Comparison of ENCODE assay signal across 19 mouse cellular contexts in the genomic region with DNA sequence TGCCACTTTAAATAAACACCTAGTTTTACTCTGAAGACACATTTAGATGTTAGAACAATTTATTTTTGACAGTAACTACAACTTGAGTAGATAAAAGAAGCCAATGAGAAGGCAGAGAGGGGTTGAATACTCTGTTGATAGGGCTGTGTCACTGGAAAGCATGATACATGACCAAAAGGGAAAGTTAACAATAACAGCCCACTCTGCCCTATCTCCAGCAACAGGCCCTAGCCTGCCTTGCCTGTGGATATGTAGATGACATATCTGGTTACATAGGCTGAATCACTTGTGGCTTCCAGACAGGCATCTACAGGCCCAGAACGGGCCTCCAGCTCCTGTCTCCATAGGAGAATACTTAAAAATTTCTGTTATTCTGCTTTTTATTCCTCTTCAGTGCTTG.
DNase-seq lines count a peak whose midpoint lies in the region; ATAC-seq and TF ChIP-seq lines count a peak whose summit lies in the region.
"Had no signal": no experiment of that assay in that cellular context is flagged by ENCODE, and none has a peak within 500 bp of the region (broad histone marks: within the 10 kb centered on the region; RNA-seq: fewer than 3 reads in every experiment).

No protein-coding gene starts in this region.

- peak; percentile 92 for ATAC-seq in common myeloid progenitor, adult 5-6 weeks (replicated peaks; ENCODE audit: low read depth, poor library complexity, severe bottlenecking)
- peak; percentile 88 for ATAC-seq in liver, embryonic 14.5 days (ENCODE audit: insufficient read depth)
- ATAC-seq: intestine, postnatal 0 days had no signal

- H3K27ac ChIP-seq in liver, embryonic 14.5 days = peak overlapping the region; percentile 70
- H3K27ac ChIP-seq: embryonic facial prominence, embryonic 12.5 days; forebrain, embryonic 10.5 days; hindbrain, embryonic 15.5 days; limb, embryonic 12.5 days; lung, embryonic 15.5 days had no signal

- no peak for TF ChIP-seq CTCF in liver, embryonic 14.5 days (IDR thresholded peaks at IDR 0.05; ENCODE audit: low read depth)

- no peak overlapping the region for H3K4me3 ChIP-seq in liver, embryonic 14.5 days (ENCODE audit: insufficient read depth in 1 of 2, low read depth in 2 of 2, low read length in 2 of 2)
- H3K4me3 ChIP-seq: embryonic facial prominence, embryonic 12.5 days; forebrain, embryonic 10.5 days; hindbrain, embryonic 15.5 days; limb, embryonic 12.5 days; lung, embryonic 15.5 days had no signal

- DNase-seq in urinary bladder, postnatal 14 days (ENCODE audit: low spot score) = peak; percentile 54
- no peak for DNase-seq in urinary bladder, adult 2 months (ENCODE audit: low spot score)
- peak in 2 of 3 experiments; percentile 52 to 56 for DNase-seq in liver, embryonic 14.5 days (ENCODE audit: low read depth in 3 of 3, low spot score in 3 of 3)
- DNase-seq in layer of hippocampus, adult 8-10 months (ENCODE audit: low spot score in 2 of 2) = no peak
- no peak for DNase-seq in lung, postnatal 25 days (ENCODE audit: low spot score)
- DNase-seq in adrenal gland, postnatal 10 days = no peak
- DNase-seq: cerebellum, adult 18-20 months; cerebellum, postnatal 36 days; gastrocnemius, postnatal 14 days; heart, postnatal 10 days; kidney, postnatal 10 days; thymus, postnatal 4 days had no signal

- peak; percentile 93 for TF ChIP-seq EP300 in liver, embryonic 14.5 days (IDR thresholded peaks at IDR 0.05; ENCODE audit: low read depth)

- H3K9ac ChIP-seq in liver, embryonic 14.5 days (replicated peaks) = peak overlapping the region; percentile 18
- H3K9ac ChIP-seq: embryonic facial prominence, embryonic 12.5 days; hindbrain, embryonic 15.5 days; limb, embryonic 12.5 days; lung, embryonic 15.5 days had no signal

- H3K4me2 ChIP-seq in liver, embryonic 14.5 days (ENCODE audit: low read depth) = peak overlapping the region; percentile 17
- H3K4me2 ChIP-seq: embryonic facial prominence, embryonic 12.5 days; hindbrain, embryonic 15.5 days; limb, embryonic 12.5 days; lung, embryonic 15.5 days had no signal

- H3K4me1 ChIP-seq in liver, embryonic 14.5 days (replicated peaks; ENCODE audit: control insufficient read depth in 2 of 2, insufficient read depth in 2 of 2, low read length in 1 of 2) = peaks cover 35 to 36% of the 10 kb centered on the region in 2 experiments
- H3K4me1 ChIP-seq: forebrain, embryonic 10.5 days; hindbrain, embryonic 15.5 days; lung, embryonic 15.5 days had no signal

- no peaks in the 10 kb centered on the region for H3K36me3 ChIP-seq in liver, embryonic 14.5 days (replicated peaks; ENCODE audit: control insufficient read depth, insufficient read depth, low read depth)
- H3K36me3 ChIP-seq: embryonic facial prominence, embryonic 12.5 days; forebrain, embryonic 10.5 days; hindbrain, embryonic 15.5 days; limb, embryonic 12.5 days; lung, embryonic 15.5 days had no signal

- 7% methylated on average over 1 of the region's 1 CpGs for WGBS in liver, embryonic 14.5 days (ENCODE audit: insufficient replicate concordance)

- no peaks in the 10 kb centered on the region for H3K9me3 ChIP-seq in liver, embryonic 14.5 days (ENCODE audit: control insufficient read depth, low read length)
- H3K9me3 ChIP-seq: embryonic facial prominence, embryonic 12.5 days; forebrain, embryonic 10.5 days; hindbrain, embryonic 15.5 days; limb, embryonic 12.5 days; lung, embryonic 15.5 days had no signal

- H3K27me3 ChIP-seq in liver, embryonic 14.5 days (ENCODE audit: control insufficient read depth, insufficient read depth, low read length) = no peaks in the 10 kb centered on the region
- H3K27me3 ChIP-seq: embryonic facial prominence, embryonic 12.5 days; hindbrain, embryonic 15.5 days; limb, embryonic 12.5 days; lung, embryonic 15.5 days had no signal

Comparison
In these comparisons a context has a peak if more than half of its experiments do, and no peak if none do; other contexts are left out.
1. DNase-seq: peak in urinary bladder, postnatal 14 days (single experiment) and liver, embryonic 14.5 days (2 of 3); none in urinary bladder, adult 2 months (single experiment), layer of hippocampus, adult 8-10 months (0 of 2), lung, postnatal 25 days (single experiment) and adrenal gland, postnatal 10 days (single experiment).